Mouse (Mus musculus) ES-E14 (cell line): ENCODE results near the gene Ttll8.

Experiments used
- CHD2 ChIP-seq: IDR thresholded peaks from 2 replicates; pipeline ENCODE4 v1.6.1; 2014; ENCODE audit warnings: mild to moderate bottlenecking, low read depth, low read length, inconsistent platforms
- MAFK ChIP-seq: IDR thresholded peaks from 2 replicates; pipeline ENCODE4 v1.6.1; 2014; ENCODE audit warnings: mild to moderate bottlenecking, low read depth, low read length, inconsistent platforms; ENCODE audit not compliant: insufficient read depth
- ZNF384 ChIP-seq: IDR thresholded peaks from 2 replicates; pipeline ENCODE4 v1.6.1; 2012; ENCODE audit warnings: low read depth, low read length, inconsistent platforms

- TF ChIP-seq MAFK (no peak), CHD2 (no peak), ZNF384 (no peak)
These were observed 3.3 kb upstream of the Ttll8 start for GRCm38 (mm10) chr15:88957522-88957921.
